Mouse (Mus musculus) embryonic facial prominence, embryonic 12.5 days (tissue): Measurements from ENCODE around the gene Atp5k. TPM values are rescaled to one million over a fixed set of nuclear protein-coding genes. Genes with fewer than 3 reads are reported as not detected.

Experiments used
- ATAC-seq: fragments of 200-750 bp; cut with Nextera tagmentation; 2 replicates; pipeline ENCODE4 v1.8.0; 2017; ENCODE audit not compliant: insufficient number of reproducible peaks, insufficient read depth, low FRiP score, low TSS enrichment
- H3K27ac ChIP-seq: fragments of 300-500 bp; sonication (generic); 2 replicates; pipeline ENCODE4 v1.5.1; 2016; ENCODE audit warnings: mild to moderate bottlenecking
- H3K27me3 ChIP-seq: fragments of 300-500 bp; sonication (generic); 2 replicates; pipeline ENCODE4 v1.6.1; 2016; ENCODE audit warnings: mild to moderate bottlenecking, moderate library complexity
- H3K36me3 ChIP-seq: fragments of 300-500 bp; sonication (generic); 2 replicates; pipeline ENCODE4 v1.6.1; 2016; ENCODE audit warnings: mild to moderate bottlenecking
- H3K4me1 ChIP-seq: fragments of 300-500 bp; sonication (generic); 2 replicates; pipeline ENCODE4 v1.6.1; 2016
- H3K4me2 ChIP-seq: fragments of 300-500 bp; sonication (generic); replicated peaks from 2 replicates; pipeline ENCODE4 v1.6.1; 2016; ENCODE audit warnings: mild to moderate bottlenecking, moderate library complexity
- H3K4me3 ChIP-seq: fragments of 300-500 bp; sonication (generic); 2 replicates; pipeline ENCODE4 v1.5.1; 2016; ENCODE audit warnings: mild to moderate bottlenecking
- H3K9ac ChIP-seq: fragments of 300-500 bp; sonication (generic); 2 replicates; pipeline ENCODE4 v1.6.1; 2016; ENCODE audit warnings: mild to moderate bottlenecking, moderate library complexity
- H3K9me3 ChIP-seq: fragments of 300-500 bp; sonication (generic); 2 replicates; pipeline ENCODE4 v1.6.1; 2016; ENCODE audit warnings: mild to moderate bottlenecking, moderate library complexity
- WGBS: fragments of 180-500 bp; shearing (Covaris S2); methylation state at CpG from one replicate; pipeline ENCODE4 v1.1.7; 2016; 5-methylcytosine and 5-hydroxymethylcytosine counted together
- polyA plus RNA-seq: library from polyadenylated mRNA; unstranded; fragments of >200 nt; fragmentation: Nextera tagmentation; extraction: Ambion mirVana; gene quantifications from 2 replicates; pipeline ENCODE4 v1.2.1, GENCODE M21; 2016

Atp5k gene
- polyA plus RNA-seq, result 453 and 457 TPM in 2 replicates

GRCm38 (mm10) chr5:108433804-108434587 lies at the start of gene Atp5k:
Gene Atp5k (minus strand): TSS chr5:108434448.
- Histone ChIP-seq H3K36me3 (peaks cover 18% of the 10 kb centered on the region), H3K9ac (peak within 1 kb of the TSS; percentile 89), H3K4me1 (peaks cover 7% of the 10 kb centered on the region), H3K4me3 (peak within 1 kb of the TSS; percentile 96), H3K27me3 (no peaks in the 10 kb centered on the region), H3K9me3 (no peaks in the 10 kb centered on the region), H3K4me2 (peak within 1 kb of the TSS; percentile 79), H3K27ac (no peak within 1 kb of the TSS)
- under 1% methylated on average over 42 of the region's 42 CpGs for WGBS
- peak; percentile 68 for ATAC-seq

GRCm38 (mm10) chr5:108483006-108483405 lies 48.8 kb upstream of the Atp5k start:
- no peaks in the 10 kb centered on the region for H3K27me3 ChIP-seq
- H3K36me3 ChIP-seq, result peaks cover 46% of the 10 kb centered on the region
- H3K27ac ChIP-seq, result no peak overlapping the region
- H3K4me1 ChIP-seq, result no peaks in the 10 kb centered on the region
- WGBS, result 94% methylated on average over 6 of the region's 6 CpGs
- no peaks in the 10 kb centered on the region for H3K9me3 ChIP-seq
- no peak overlapping the region for H3K4me2 ChIP-seq
- ATAC-seq, result no peak
- no peak overlapping the region for H3K9ac ChIP-seq
- no peak overlapping the region for H3K4me3 ChIP-seq

GRCm38 (mm10) chr5:108475977-108476376 lies 41.7 kb upstream of the Atp5k start:
- WGBS, result 87% methylated on average over 3 of the region's 3 CpGs
- no peak overlapping the region for H3K9ac ChIP-seq
- H3K4me2 ChIP-seq, result no peak overlapping the region
- H3K4me1 ChIP-seq, result no peaks in the 10 kb centered on the region
- peaks cover 78% of the 10 kb centered on the region for H3K36me3 ChIP-seq
- no peak overlapping the region for H3K27ac ChIP-seq
- H3K4me3 ChIP-seq, result no peak overlapping the region
- H3K27me3 ChIP-seq, result no peaks in the 10 kb centered on the region
- ATAC-seq, result no peak
- no peaks in the 10 kb centered on the region for H3K9me3 ChIP-seq

- Histone ChIP-seq H3K9me3 (no peaks in the 10 kb centered on the region), H3K27me3 (no peaks in the 10 kb centered on the region), H3K9ac (no peak overlapping the region), H3K4me1 (no peaks in the 10 kb centered on the region), H3K4me3 (no peak overlapping the region), H3K27ac (no peak overlapping the region), H3K36me3 (peaks cover 74% of the 10 kb centered on the region), H3K4me2 (no peak overlapping the region)
- WGBS, result 84% methylated on average over 4 of the region's 4 CpGs
- ATAC-seq, result no peak
These were observed 39.5 kb upstream of the Atp5k start for GRCm38 (mm10) chr5:108473737-108474136.

- H3K4me3 ChIP-seq, result no peak overlapping the region
- H3K9me3 ChIP-seq, result no peaks in the 10 kb centered on the region
- H3K4me1 ChIP-seq, result no peaks in the 10 kb centered on the region
- H3K36me3 ChIP-seq, result peaks cover 34% of the 10 kb centered on the region
- no peak overlapping the region for H3K4me2 ChIP-seq
- WGBS, result 76% methylated on average over 7 of the region's 7 CpGs
- H3K9ac ChIP-seq, result no peak overlapping the region
- H3K27ac ChIP-seq, result no peak overlapping the region
- no peak for ATAC-seq
- no peaks in the 10 kb centered on the region for H3K27me3 ChIP-seq
These were observed 35.4 kb upstream of the Atp5k start for GRCm38 (mm10) chr5:108469617-108470016.

- ATAC-seq, result no peak
- Histone ChIP-seq H3K9me3 (no peaks in the 10 kb centered on the region), H3K4me2 (no peak overlapping the region), H3K36me3 (peaks cover 5% of the 10 kb centered on the region; the same call in 1 of the 2 replicates), H3K27ac (no peak overlapping the region), H3K27me3 (no peaks in the 10 kb centered on the region), H3K4me3 (no peak overlapping the region), H3K4me1 (peaks cover 24% of the 10 kb centered on the region), H3K9ac (no peak overlapping the region)
- WGBS, result 95% methylated on average over 1 of the region's 1 CpGs
These were observed 32.4 kb upstream of the Atp5k start for GRCm38 (mm10) chr5:108466647-108467046.

- no peak overlapping the region for H3K4me2 ChIP-seq
- no peaks in the 10 kb centered on the region for H3K9me3 ChIP-seq
- no peak overlapping the region for H3K4me3 ChIP-seq
- no peaks in the 10 kb centered on the region; the same call in 1 of the 2 replicates for H3K36me3 ChIP-seq
- ATAC-seq, result no peak
- H3K27ac ChIP-seq, result no peak overlapping the region
- 88% methylated on average over 6 of the region's 6 CpGs for WGBS
- H3K4me1 ChIP-seq, result peaks cover 24% of the 10 kb centered on the region
- no peaks in the 10 kb centered on the region for H3K27me3 ChIP-seq
- no peak overlapping the region for H3K9ac ChIP-seq
These were observed 31.1 kb upstream of the Atp5k start for GRCm38 (mm10) chr5:108465131-108465891.

- peak overlapping the region; percentile 99 for H3K9ac ChIP-seq
- H3K4me3 ChIP-seq, result peak overlapping the region; percentile 89
- peak overlapping the region; percentile 96 for H3K4me2 ChIP-seq
- no peaks in the 10 kb centered on the region for H3K9me3 ChIP-seq
- H3K36me3 ChIP-seq, result no peaks in the 10 kb centered on the region
- no peak overlapping the region for H3K27ac ChIP-seq
- H3K4me1 ChIP-seq, result peaks cover 24% of the 10 kb centered on the region
- WGBS, result 39% methylated on average over 4 of the region's 4 CpGs
- H3K27me3 ChIP-seq, result 0 out of 2 replicates have a peak, but pooled peaks cover 3% of the 10 kb centered on the region
- ATAC-seq, result no peak
These were observed 28.2 kb upstream of the Atp5k start for GRCm38 (mm10) chr5:108462446-108462845.

GRCm38 (mm10) chr5:108461082-108462065 lies 27.1 kb upstream of the Atp5k start, which contains the start of gene Pcgf3:
Gene Pcgf3 (plus strand): TSS chr5:108461232.
- H3K4me1 ChIP-seq, result peaks cover 24% of the 10 kb centered on the region
- H3K4me2 ChIP-seq, result peak within 1 kb of the TSS; percentile 96
- peak; percentile 96 for ATAC-seq
- H3K9ac ChIP-seq, result peak within 1 kb of the TSS; percentile 99
- no peaks in the 10 kb centered on the region for H3K9me3 ChIP-seq
- peak within 1 kb of the TSS; percentile 80 for H3K27ac ChIP-seq
- no peaks in the 10 kb centered on the region for H3K36me3 ChIP-seq
- WGBS, result under 1% methylated on average over 61 of the region's 62 CpGs
- 0 out of 2 replicates have a peak, but pooled peaks cover 3% of the 10 kb centered on the region for H3K27me3 ChIP-seq
- peak within 1 kb of the TSS; percentile 89 for H3K4me3 ChIP-seq

- H3K9ac ChIP-seq, result no peak overlapping the region
- H3K36me3 ChIP-seq, result no peaks in the 10 kb centered on the region
- no peak overlapping the region for H3K27ac ChIP-seq
- no peak for ATAC-seq
- H3K4me2 ChIP-seq, result peak overlapping the region; percentile 96
- H3K9me3 ChIP-seq, result no peaks in the 10 kb centered on the region
- peaks cover 24% of the 10 kb centered on the region for H3K4me1 ChIP-seq
- H3K27me3 ChIP-seq, result 0 out of 2 replicates have a peak, but pooled peaks cover 3% of the 10 kb centered on the region
- peak overlapping the region; percentile 89 for H3K4me3 ChIP-seq
- 48% methylated on average over 6 of the region's 6 CpGs for WGBS
These were observed 26.2 kb upstream of the Atp5k start for GRCm38 (mm10) chr5:108460461-108460860.

- Histone ChIP-seq H3K9me3 (no peaks in the 10 kb centered on the region), H3K4me1 (peaks cover 16% of the 10 kb centered on the region), H3K27ac (no peak overlapping the region), H3K36me3 (no peaks in the 10 kb centered on the region), H3K9ac (no peak overlapping the region), H3K27me3 (0 out of 2 replicates have a peak, but pooled peaks cover 3% of the 10 kb centered on the region), H3K4me3 (no peak overlapping the region), H3K4me2 (no peak overlapping the region)
- no peak for ATAC-seq
- 71% methylated on average over 2 of the region's 2 CpGs for WGBS
These were observed 24.5 kb upstream of the Atp5k start for GRCm38 (mm10) chr5:108458706-108459105.
